Mouse (Mus musculus) myocyte (in vitro differentiated cells): ENCODE data around the gene Rarg. TPM values are rescaled to one million over a fixed set of nuclear protein-coding genes. Genes with fewer than 3 reads are reported as not detected.

Source experiments
- H3K27me3 ChIP-seq: one replicate; pipeline ENCODE4 v1.6.1; 2011; ENCODE audit not compliant: control insufficient read depth, insufficient read depth, insufficient read length
- H3K36me3 ChIP-seq: one replicate; pipeline ENCODE4 v1.6.1; 2011; ENCODE audit not compliant: control insufficient read depth, insufficient read depth
- H3K4me2 ChIP-seq: one replicate; pipeline ENCODE4 v1.6.1; 2011; ENCODE audit warnings: low read depth, control low read depth
- H3K4me3 ChIP-seq: one replicate; pipeline ENCODE4 v1.5.1; 2011; ENCODE audit warnings: mild to moderate bottlenecking, control low read depth, moderate library complexity
- H3K79me2 ChIP-seq: one replicate; pipeline ENCODE4 v1.6.1; 2011; ENCODE audit not compliant: control insufficient read depth, insufficient read depth
- H3ac ChIP-seq: one replicate; pipeline ENCODE4 v1.6.1; 2011; ENCODE audit not compliant: control insufficient read depth, insufficient read length
- CEBPB ChIP-seq: IDR thresholded peaks from 2 replicates; pipeline ENCODE4 v1.6.1; 2011; ENCODE audit warnings: mild to moderate bottlenecking, moderate library complexity; ENCODE audit not compliant: poor library complexity, insufficient read depth, severe bottlenecking
- E2F4 ChIP-seq: IDR thresholded peaks from one replicate; pipeline ENCODE4 v1.6.1; 2011; ENCODE audit warnings: mild to moderate bottlenecking, control low read depth, moderate library complexity; ENCODE audit not compliant: insufficient read depth
- MAX ChIP-seq: IDR thresholded peaks from one replicate; pipeline ENCODE4 v1.6.1; 2011; ENCODE audit warnings: low read depth, mild to moderate bottlenecking, control low read depth
- MYOD1 ChIP-seq, 3 experiments: IDR thresholded peaks; one replicate each; pipeline ENCODE4 v1.6.1; 2011; ENCODE audit warnings: control low read depth in 2 of 3, low read depth in 2 of 3, mild to moderate bottlenecking in 2 of 3, moderate library complexity in 1 of 3; ENCODE audit not compliant: insufficient read length in 2 of 3, control insufficient read depth in 1 of 3
- MYOG ChIP-seq, 3 experiments: IDR thresholded peaks; one replicate each; pipeline ENCODE4 v1.6.1; 2011; ENCODE audit warnings: control low read depth in 2 of 3, low read depth in 2 of 3, mild to moderate bottlenecking in 2 of 3; ENCODE audit not compliant: insufficient read length in 2 of 3, control insufficient read depth in 1 of 3, insufficient read depth in 1 of 3
- POLR2A ChIP-seq: IDR thresholded peaks from one replicate; pipeline ENCODE4 v1.6.1; 2011; ENCODE audit warnings: low read depth, mild to moderate bottlenecking, control low read depth, moderate library complexity; ENCODE audit not compliant: insufficient read length
- POLR2AphosphoS2 ChIP-seq: IDR thresholded peaks from one replicate; pipeline ENCODE4 v1.6.1; 2011; ENCODE audit warnings: low read depth, control low read depth; ENCODE audit not compliant: insufficient read length
- REST ChIP-seq: IDR thresholded peaks from one replicate; pipeline ENCODE4 v1.6.1; 2011; ENCODE audit warnings: mild to moderate bottlenecking, control low read depth, moderate library complexity; ENCODE audit not compliant: insufficient read depth, insufficient read length
- SRF ChIP-seq: IDR thresholded peaks from one replicate; pipeline ENCODE4 v1.6.1; 2011; ENCODE audit warnings: low read depth; ENCODE audit not compliant: control insufficient read depth, insufficient read length
- TCF12 ChIP-seq: IDR thresholded peaks from one replicate; pipeline ENCODE4 v1.6.1; 2011; ENCODE audit warnings: mild to moderate bottlenecking, control low read depth; ENCODE audit not compliant: poor library complexity, insufficient read depth, severe bottlenecking
- TCF3 ChIP-seq: IDR thresholded peaks from one replicate; pipeline ENCODE4 v1.6.1; 2011; ENCODE audit warnings: low read depth, control low read depth; ENCODE audit not compliant: insufficient read length
- USF1 ChIP-seq: IDR thresholded peaks from one replicate; pipeline ENCODE4 v1.6.1; 2011; ENCODE audit warnings: low read depth, mild to moderate bottlenecking, control low read depth, moderate library complexity
- polyA plus RNA-seq: library from polyadenylated mRNA; unstranded; fragments of >200 nt; fragmentation: generic; extraction: Trizol; gene quantifications from one replicate; pipeline ENCODE4 v1.2.1, GENCODE M21; 2012; ENCODE audit warnings: missing spikeins

The Rarg gene
- polyA plus RNA-seq, 1 experiment = 63.8 TPM

GRCm38 (mm10) chr15:102195373-102195772 lies 61.9 kb downstream of the Rarg start:
- H3K79me2 ChIP-seq = no peaks in the 10 kb centered on the region
- no peaks in the 10 kb centered on the region for H3K27me3 ChIP-seq
- H3K4me3 ChIP-seq = no peak overlapping the region
- no peak for TF ChIP-seq TCF3
- TF ChIP-seq MYOG (IDR thresholded peaks at IDR 0.05; ENCODE audit: control insufficient read depth in 1 of 3, insufficient read depth in 1 of 3, insufficient read length in 2 of 3, low read depth in 2 of 3) = no peak
- no peak for TF ChIP-seq POLR2AphosphoS2
- TF ChIP-seq USF1 = no peak
- TF ChIP-seq CEBPB = no peak
- H3K36me3 ChIP-seq = no peaks in the 10 kb centered on the region
- H3K4me2 ChIP-seq = no peak overlapping the region
- H3ac ChIP-seq = no peak overlapping the region

GRCm38 (mm10) chr15:102194439-102194838 lies 62.9 kb downstream of the Rarg start:
- Histone ChIP-seq H3K27me3 (no peaks in the 10 kb centered on the region), H3K4me2 (no peak overlapping the region)
- no peak for TF ChIP-seq E2F4
- no peak for TF ChIP-seq TCF12

DNA sequence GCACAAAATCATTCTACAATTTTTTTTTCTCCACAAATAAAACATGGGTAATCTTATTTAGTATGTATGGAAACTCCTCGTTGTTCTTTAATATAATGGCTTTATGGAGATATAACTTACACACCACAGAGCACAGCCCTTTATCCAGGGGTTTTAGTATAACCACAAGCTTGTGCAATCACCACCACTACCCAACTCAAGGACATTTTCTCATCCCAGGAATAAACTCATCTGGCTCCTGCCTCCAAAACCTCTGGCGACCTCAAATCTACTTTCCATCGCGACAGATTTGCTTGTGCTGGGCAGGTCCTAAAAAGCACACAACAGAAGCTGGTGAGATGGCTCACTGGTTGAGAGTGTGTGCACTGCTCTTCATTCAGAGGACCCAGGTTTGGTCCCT lies 63.7 kb downstream of the Rarg start:
- H3K4me2 ChIP-seq = peak overlapping the region; percentile 35
- peak; percentile 96 for TF ChIP-seq CEBPB
- TF ChIP-seq REST = no peak

More at GRCm38 (mm10) chr15:102194439-102194838, 62.9 kb downstream of the Rarg start:
- no peaks in the 10 kb centered on the region for H3K36me3 ChIP-seq
- H3K4me3 ChIP-seq = no peak overlapping the region
- no peaks in the 10 kb centered on the region for H3K79me2 ChIP-seq
- H3ac ChIP-seq = no peak overlapping the region

GRCm38 (mm10) chr15:102192820-102193386 lies 64.4 kb downstream of the Rarg start:
- TF ChIP-seq MYOG (IDR thresholded peaks at IDR 0.05; ENCODE audit: control insufficient read depth in 1 of 3, insufficient read depth in 1 of 3, insufficient read length in 2 of 3, low read depth in 2 of 3) = no peak
- no peak for TF ChIP-seq TCF12
- no peak for TF ChIP-seq E2F4
- no peak for TF ChIP-seq MYOD1 (IDR thresholded peaks at IDR 0.05; ENCODE audit: control insufficient read depth in 1 of 3, insufficient read length in 2 of 3, low read depth in 2 of 3)
- Histone ChIP-seq H3ac (no peak overlapping the region), H3K4me2 (peak overlapping the region; percentile 35)

More for the DNA sequence above, 63.7 kb downstream of the Rarg start:
- Histone ChIP-seq H3K79me2 (no peaks in the 10 kb centered on the region), H3K4me3 (no peak overlapping the region), H3K27me3 (no peaks in the 10 kb centered on the region), H3K36me3 (no peaks in the 10 kb centered on the region), H3ac (no peak overlapping the region)

DNA sequence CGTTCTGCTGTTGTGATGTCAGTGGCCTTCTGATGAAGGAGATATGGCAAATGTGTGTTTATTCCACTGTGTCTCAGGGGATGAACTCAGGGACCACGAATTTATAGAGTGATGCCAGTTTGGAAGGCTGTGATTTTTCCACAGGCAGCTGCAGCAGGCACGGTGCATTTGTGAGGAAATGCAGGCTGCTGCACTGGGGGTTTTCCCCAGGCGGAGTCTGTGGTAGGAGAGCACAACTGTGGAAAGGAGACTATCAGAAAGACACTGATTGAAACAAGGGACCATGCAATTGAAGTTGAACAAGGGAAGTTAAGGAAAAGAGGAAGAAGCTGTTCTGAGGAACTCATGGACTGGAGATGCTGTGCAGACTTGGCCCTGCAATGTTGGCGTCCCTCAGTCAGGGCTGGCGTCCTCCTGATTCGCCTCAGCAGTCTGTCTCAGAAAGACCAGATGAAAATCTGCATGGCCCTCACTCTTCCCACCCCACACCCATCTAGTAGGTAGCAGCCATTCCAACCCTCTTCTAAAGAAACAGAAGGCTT lies 65.0 kb downstream of the Rarg start:
- Histone ChIP-seq H3K36me3 (no peaks in the 10 kb centered on the region), H3K4me2 (peak overlapping the region; percentile 35), H3K27me3 (no peaks in the 10 kb centered on the region), H3K79me2 (no peaks in the 10 kb centered on the region), H3K4me3 (no peak overlapping the region), H3ac (no peak overlapping the region)
- TF ChIP-seq TCF3 (no peak), CEBPB (no peak), POLR2AphosphoS2 (no peak), MYOG (IDR thresholded peaks at IDR 0.05; ENCODE audit: control insufficient read depth in 1 of 3, insufficient read depth in 1 of 3, insufficient read length in 2 of 3, low read depth in 2 of 3) (no peak), POLR2A (no peak), USF1 (no peak), REST (no peak), E2F4 (no peak), SRF (no peak), TCF12 (no peak), MYOD1 (IDR thresholded peaks at IDR 0.05; ENCODE audit: control insufficient read depth in 1 of 3, insufficient read length in 2 of 3, low read depth in 2 of 3) (no peak), MAX (no peak)

More at GRCm38 (mm10) chr15:102192820-102193386, 64.4 kb downstream of the Rarg start:
- Histone ChIP-seq H3K27me3 (no peaks in the 10 kb centered on the region), H3K79me2 (no peaks in the 10 kb centered on the region), H3K4me3 (no peak overlapping the region), H3K36me3 (no peaks in the 10 kb centered on the region)
